Mouse (Mus musculus): ENCODE data around the gene Gm44596. TPM values are rescaled to one million over a fixed set of nuclear protein-coding genes. Genes with fewer than 3 reads are reported as not detected.

The Gm44596 gene
- polyA plus RNA-seq, 1 experiment from 2014 or later, result not detected

DNA sequence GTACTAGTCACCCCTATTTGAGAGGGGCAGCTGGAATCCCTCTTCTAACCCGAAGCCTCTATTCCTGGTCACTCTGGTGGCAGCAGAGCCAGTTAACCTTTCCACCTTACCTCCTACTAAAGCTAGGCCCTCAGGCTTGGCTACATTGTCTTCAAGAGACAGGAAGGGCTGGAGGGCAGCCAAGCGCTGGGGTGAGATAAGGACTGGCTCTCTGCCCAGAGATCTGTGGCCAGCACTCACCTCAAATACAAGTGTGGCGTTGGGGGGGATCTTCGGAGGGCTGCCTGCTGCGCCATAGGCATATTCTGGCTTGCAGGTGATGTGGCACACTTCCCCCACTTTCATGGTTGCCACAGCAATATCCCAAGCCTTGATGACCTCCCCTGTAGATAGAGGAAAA lies 60.2 kb downstream of the Gm44596 start:
- H3K9ac ChIP-seq (ENCODE audit: low read depth, low read length), result no peak overlapping the region
- ATAC-seq, result no peak
- H3K4me2 ChIP-seq (ENCODE audit: low read depth, low read length), result no peak overlapping the region
- peaks cover 17% of the 10 kb centered on the region for H3K4me1 ChIP-seq (ENCODE audit: control insufficient read depth, insufficient read depth, low read length)
- H3K27ac ChIP-seq (ENCODE audit: low read length), result no peak overlapping the region
- no peaks in the 10 kb centered on the region for H3K9me3 ChIP-seq (ENCODE audit: control insufficient read depth, low read length)
- peaks cover 45% of the 10 kb centered on the region for H3K36me3 ChIP-seq (ENCODE audit: control insufficient read depth, insufficient read depth, low read length)
- H3K4me3 ChIP-seq (ENCODE audit: low read length), result no peak overlapping the region
- H3K27me3 ChIP-seq (replicated peaks; ENCODE audit: control insufficient read depth, insufficient read depth, low read length), result no peaks in the 10 kb centered on the region
- 77% methylated on average over 5 of the region's 5 CpGs for WGBS

DNA sequence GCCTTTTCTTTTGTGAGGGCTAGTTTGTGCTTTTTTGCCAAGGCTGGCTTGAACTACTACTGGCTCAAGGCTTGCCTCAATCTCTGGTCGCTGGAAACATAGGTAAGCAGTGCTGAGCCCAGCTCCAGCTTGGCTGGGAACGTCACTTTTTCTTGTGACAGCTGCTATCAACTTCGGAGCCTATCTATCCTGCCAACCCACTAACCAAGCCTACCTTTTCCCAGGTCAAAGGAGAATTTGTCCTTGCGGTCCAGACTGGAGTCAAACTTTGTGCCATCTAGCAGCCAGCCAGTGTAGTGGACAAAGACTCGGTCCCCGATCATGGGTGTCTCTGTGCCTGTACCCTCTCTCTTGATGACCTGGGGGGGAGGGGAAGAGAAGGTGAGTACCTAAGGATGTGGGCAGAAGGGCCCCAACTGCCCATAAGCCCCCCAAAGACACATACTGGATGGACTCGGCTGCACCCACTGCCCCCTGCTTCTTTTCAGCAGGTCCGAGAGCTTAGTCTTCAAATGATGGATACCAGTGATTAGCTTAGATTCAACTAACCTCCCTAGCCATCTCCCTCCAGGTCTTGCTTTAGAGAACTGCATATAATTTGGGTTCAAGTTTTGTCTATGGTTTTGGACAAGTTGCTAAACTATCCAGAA lies 61.2 kb downstream of the Gm44596 start:
- WGBS, result 69% methylated on average over 8 of the region's 8 CpGs
- Histone ChIP-seq H3K4me2 (ENCODE audit: low read depth, low read length) (peak overlapping the region; percentile 69), H3K4me3 (ENCODE audit: low read length) (peak overlapping the region; percentile 99), H3K27me3 (replicated peaks; ENCODE audit: control insufficient read depth, insufficient read depth, low read length) (no peaks in the 10 kb centered on the region), H3K36me3 (ENCODE audit: control insufficient read depth, insufficient read depth, low read length) (peaks cover 39% of the 10 kb centered on the region), H3K4me1 (ENCODE audit: control insufficient read depth, insufficient read depth, low read length) (peaks cover 17% of the 10 kb centered on the region), H3K27ac (ENCODE audit: low read length) (no peak overlapping the region), H3K9me3 (ENCODE audit: control insufficient read depth, low read length) (no peaks in the 10 kb centered on the region), H3K9ac (ENCODE audit: low read depth, low read length) (peak overlapping the region; percentile 99)
- no peak for ATAC-seq

DNA sequence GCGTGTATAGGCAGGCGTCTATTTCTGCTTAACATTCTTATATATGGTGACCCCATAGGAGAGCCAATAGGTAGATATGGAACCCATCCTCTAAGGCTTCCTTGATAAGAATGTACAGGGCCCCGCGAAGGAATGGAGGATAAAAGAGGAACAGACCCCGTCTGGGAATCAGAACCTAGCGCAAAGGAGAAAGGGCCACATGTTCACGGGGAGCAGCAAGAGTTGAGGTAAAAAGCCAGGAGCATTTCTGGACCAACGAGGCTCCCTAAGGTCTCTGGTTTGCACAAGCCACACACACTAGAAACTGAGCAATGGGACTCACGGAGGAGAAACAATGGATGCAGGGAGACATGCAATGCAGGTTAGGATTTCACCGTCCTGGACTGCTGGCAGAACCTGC lies 62.0 kb downstream of the Gm44596 start:
- Histone ChIP-seq H3K27me3 (replicated peaks; ENCODE audit: control insufficient read depth, insufficient read depth, low read length) (no peaks in the 10 kb centered on the region), H3K27ac (ENCODE audit: low read length) (peak overlapping the region; percentile 99), H3K4me1 (ENCODE audit: control insufficient read depth, insufficient read depth, low read length) (peaks cover 17% of the 10 kb centered on the region), H3K9ac (ENCODE audit: low read depth, low read length) (peak overlapping the region; percentile 99), H3K36me3 (ENCODE audit: control insufficient read depth, insufficient read depth, low read length) (peaks cover 31% of the 10 kb centered on the region), H3K9me3 (ENCODE audit: control insufficient read depth, low read length) (no peaks in the 10 kb centered on the region), H3K4me3 (ENCODE audit: low read length) (peak overlapping the region; percentile 99), H3K4me2 (ENCODE audit: low read depth, low read length) (peak overlapping the region; percentile 69)
- no peak for ATAC-seq
- 2% methylated on average over 10 of the region's 10 CpGs for WGBS

DNA sequence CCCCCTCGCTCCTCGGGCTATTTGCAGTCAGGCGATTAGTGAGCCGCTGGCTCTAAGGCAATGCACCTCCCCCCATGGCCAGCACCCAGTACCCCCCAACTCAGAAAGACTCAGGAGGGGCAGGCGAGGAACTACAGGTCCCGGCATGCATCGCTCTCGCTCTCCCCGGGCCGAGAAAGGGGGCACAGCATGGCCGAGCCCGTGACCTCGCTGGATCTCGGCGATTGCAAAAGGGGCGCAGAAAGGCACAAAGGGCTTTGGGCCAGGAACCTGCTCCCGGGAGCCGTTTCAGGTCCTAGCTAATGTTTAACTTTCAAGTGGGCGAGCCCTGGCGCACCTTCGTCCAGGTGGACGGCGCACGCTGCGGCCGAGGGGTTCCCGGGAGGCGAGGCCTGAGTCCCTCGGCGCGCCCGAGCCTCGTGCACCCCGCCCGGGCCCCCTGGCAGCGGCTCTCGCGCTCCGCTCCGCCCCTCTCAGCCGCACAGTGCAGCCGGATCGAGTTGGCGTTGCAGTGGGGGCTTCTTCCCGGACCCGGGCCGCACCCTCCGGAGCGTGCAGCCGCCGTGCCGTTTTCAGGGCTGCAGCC lies 62.5 kb downstream of the Gm44596 start:
- H3K9me3 ChIP-seq (ENCODE audit: control insufficient read depth, low read length), result no peaks in the 10 kb centered on the region
- 0% methylated on average over 52 of the region's 52 CpGs for WGBS
- peak overlapping the region; percentile 99 for H3K9ac ChIP-seq (ENCODE audit: low read depth, low read length)
- H3K27ac ChIP-seq (ENCODE audit: low read length), result peak overlapping the region; percentile 99
- H3K4me1 ChIP-seq (ENCODE audit: control insufficient read depth, insufficient read depth, low read length), result peaks cover 17% of the 10 kb centered on the region
- peaks cover 26% of the 10 kb centered on the region for H3K36me3 ChIP-seq (ENCODE audit: control insufficient read depth, insufficient read depth, low read length)
- peak; percentile 91 for ATAC-seq
- peak overlapping the region; percentile 99 for H3K4me3 ChIP-seq (ENCODE audit: low read length)
- H3K27me3 ChIP-seq (replicated peaks; ENCODE audit: control insufficient read depth, insufficient read depth, low read length), result no peaks in the 10 kb centered on the region
- peak overlapping the region; percentile 69 for H3K4me2 ChIP-seq (ENCODE audit: low read depth, low read length)

DNA sequence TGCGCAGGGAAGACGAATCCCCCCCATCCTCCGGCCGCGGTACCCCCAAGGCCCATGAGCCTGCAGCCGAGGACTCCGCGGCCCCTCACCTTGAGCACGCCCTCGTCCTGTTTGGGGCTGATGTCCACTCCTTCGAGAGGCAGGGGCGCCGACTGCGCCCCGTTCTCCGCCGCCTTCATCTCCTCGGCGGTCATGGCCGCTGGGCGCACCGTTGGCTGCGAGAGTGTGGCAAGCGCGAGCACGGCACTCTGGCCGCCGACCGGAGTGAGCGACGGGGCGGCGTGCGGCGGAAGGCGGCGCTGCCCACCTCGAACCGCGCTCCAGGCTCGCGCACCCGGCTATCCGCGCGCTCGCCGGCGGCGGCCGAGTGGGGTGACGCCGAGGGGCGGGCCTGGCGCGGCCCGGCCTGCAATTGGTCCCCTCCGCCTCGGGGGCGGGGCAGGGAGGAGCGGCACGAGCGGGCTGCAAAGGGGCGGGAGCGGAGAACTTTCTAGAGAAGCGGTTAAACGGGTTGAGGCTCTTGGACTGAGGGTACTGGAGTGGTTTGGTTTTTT lies 63.1 kb downstream of the Gm44596 start, which contains the start of gene Fkbp4:
Fkbp4 (minus strand) TSS at position 361 of the 554 bp plus-strand sequence.
- no peaks in the 10 kb centered on the region for H3K9me3 ChIP-seq (ENCODE audit: control insufficient read depth, low read length)
- no peaks in the 10 kb centered on the region for H3K27me3 ChIP-seq (replicated peaks; ENCODE audit: control insufficient read depth, insufficient read depth, low read length)
- peak; percentile 93 for ATAC-seq
- H3K36me3 ChIP-seq (ENCODE audit: control insufficient read depth, insufficient read depth, low read length), result peaks cover 20% of the 10 kb centered on the region
- peak within 1 kb of the TSS; percentile 99 for H3K4me3 ChIP-seq (ENCODE audit: low read length)
- peak within 1 kb of the TSS; percentile 99 for H3K9ac ChIP-seq (ENCODE audit: low read depth, low read length)
- H3K4me1 ChIP-seq (ENCODE audit: control insufficient read depth, insufficient read depth, low read length), result peaks cover 17% of the 10 kb centered on the region
- peak within 1 kb of the TSS; percentile 99 for H3K27ac ChIP-seq (ENCODE audit: low read length)
- under 1% methylated on average over 67 of the region's 67 CpGs for WGBS
- H3K4me2 ChIP-seq (ENCODE audit: low read depth, low read length), result peak within 1 kb of the TSS; percentile 79

DNA sequence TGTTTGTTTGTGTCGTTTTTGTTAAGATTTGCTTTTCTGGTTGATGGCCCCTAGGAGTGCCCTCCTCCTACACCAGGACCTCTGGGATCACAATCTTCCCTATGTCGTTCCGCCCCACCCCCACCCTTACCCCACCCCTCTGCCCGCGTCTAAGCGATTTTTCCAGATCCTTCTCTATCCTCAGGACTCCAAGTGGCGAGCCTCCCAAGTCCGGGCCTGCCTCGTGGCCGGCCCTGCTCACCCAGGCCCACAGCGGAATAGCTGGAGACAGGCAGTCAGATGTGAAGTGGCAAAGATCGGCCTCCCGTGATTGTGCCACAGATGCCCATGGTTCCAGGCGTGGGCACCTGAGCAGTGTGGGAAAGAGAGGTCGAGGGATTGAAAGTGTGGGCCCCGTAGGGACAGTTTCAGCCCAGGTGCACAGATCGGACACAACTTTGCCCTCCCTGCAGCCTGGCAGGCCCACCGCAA lies 63.6 kb downstream of the Gm44596 start:
- 19% methylated on average over 18 of the region's 18 CpGs for WGBS
- peak overlapping the region; percentile 99 for H3K4me3 ChIP-seq (ENCODE audit: low read length)
- peaks cover 17% of the 10 kb centered on the region for H3K4me1 ChIP-seq (ENCODE audit: control insufficient read depth, insufficient read depth, low read length)

DNA sequence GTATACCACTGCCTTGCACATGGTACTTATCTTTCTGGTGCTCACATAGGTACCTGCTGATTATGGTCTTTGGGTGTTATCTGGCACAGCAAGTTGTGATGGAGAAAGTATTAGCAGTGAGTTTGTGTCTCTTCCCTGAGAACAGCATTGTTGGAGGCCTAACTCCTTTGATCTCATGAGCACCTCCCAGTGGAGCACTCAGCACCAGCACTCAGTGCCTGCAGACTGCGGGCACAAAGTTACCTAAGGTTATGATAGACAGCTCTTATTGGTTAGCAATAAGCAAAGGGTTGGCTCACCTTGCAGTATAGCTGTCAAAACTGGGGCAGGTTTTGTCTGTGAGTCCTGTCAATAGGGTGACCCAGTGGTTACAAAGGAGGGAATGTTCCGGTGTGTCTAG lies 64.9 kb downstream of the Gm44596 start:
- H3K4me1 ChIP-seq (ENCODE audit: control insufficient read depth, insufficient read depth, low read length), result peaks cover 17% of the 10 kb centered on the region
- no peak for ATAC-seq
- no peak overlapping the region for H3K4me2 ChIP-seq (ENCODE audit: low read depth, low read length)
- H3K9me3 ChIP-seq (ENCODE audit: control insufficient read depth, low read length), result no peaks in the 10 kb centered on the region
- no peaks in the 10 kb centered on the region for H3K27me3 ChIP-seq (replicated peaks; ENCODE audit: control insufficient read depth, insufficient read depth, low read length)
- no peak overlapping the region for H3K27ac ChIP-seq (ENCODE audit: low read length)
- peaks cover 10% of the 10 kb centered on the region for H3K36me3 ChIP-seq (ENCODE audit: control insufficient read depth, insufficient read depth, low read length)
- H3K9ac ChIP-seq (ENCODE audit: low read depth, low read length), result no peak overlapping the region
- no peak overlapping the region for H3K4me3 ChIP-seq (ENCODE audit: low read length)
- 95% methylated on average over 2 of the region's 2 CpGs for WGBS

More for the DNA sequence above, 63.6 kb downstream of the Gm44596 start:
- no peaks in the 10 kb centered on the region for H3K9me3 ChIP-seq (ENCODE audit: control insufficient read depth, low read length)
- peak overlapping the region; percentile 42 for H3K27ac ChIP-seq (ENCODE audit: low read length)
- H3K4me2 ChIP-seq (ENCODE audit: low read depth, low read length), result peak overlapping the region; percentile 79
- no peaks in the 10 kb centered on the region for H3K27me3 ChIP-seq (replicated peaks; ENCODE audit: control insufficient read depth, insufficient read depth, low read length)
- ATAC-seq, result peak; percentile 51
- H3K9ac ChIP-seq (ENCODE audit: low read depth, low read length), result peak overlapping the region; percentile 99
- H3K36me3 ChIP-seq (ENCODE audit: control insufficient read depth, insufficient read depth, low read length), result peaks cover 19% of the 10 kb centered on the region

DNA sequence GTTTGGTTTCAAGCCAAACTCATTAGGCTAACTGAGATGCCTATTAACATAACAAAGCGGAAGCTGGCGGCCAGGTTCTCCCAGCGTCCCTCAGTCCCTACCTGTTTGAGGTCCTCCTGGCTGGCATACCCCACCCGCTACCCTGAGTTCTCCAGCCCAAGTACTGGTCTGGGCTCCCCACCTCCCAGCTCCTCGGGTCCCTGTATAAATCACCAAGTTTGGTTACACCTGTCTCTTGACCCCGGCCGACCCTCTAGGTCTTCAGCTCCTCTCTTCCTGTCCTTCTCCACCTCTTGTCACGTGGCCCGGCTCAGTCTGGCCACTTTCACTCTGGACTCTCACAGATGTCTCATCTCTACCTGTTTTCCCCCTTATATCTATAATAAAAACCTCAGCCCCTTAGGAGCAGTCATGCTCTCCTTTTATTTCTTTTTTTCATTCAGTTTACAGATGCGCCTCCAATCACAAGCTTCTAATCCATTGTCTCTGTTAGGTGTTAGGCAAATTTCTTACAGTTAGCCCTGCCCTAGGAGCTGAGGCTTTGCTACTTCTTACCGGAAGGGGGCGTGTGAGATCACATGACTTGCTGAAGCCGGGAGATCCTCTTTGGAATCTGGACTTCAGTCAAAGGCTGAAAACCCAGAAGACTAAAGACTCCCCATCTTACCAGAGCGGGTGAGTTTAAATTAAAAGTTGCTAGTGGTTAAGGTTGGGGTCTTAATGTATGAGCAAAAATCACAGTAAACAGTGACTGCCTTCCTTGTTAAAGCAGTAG lies 70.6 kb downstream of the Gm44596 start:
- Histone ChIP-seq H3K4me3 (ENCODE audit: low read length) (peak overlapping the region; percentile 0; the same call in 1 of the 2 replicates), H3K36me3 (ENCODE audit: control insufficient read depth, insufficient read depth, low read length) (no peaks in the 10 kb centered on the region), H3K27me3 (replicated peaks; ENCODE audit: control insufficient read depth, insufficient read depth, low read length) (no peaks in the 10 kb centered on the region), H3K4me2 (ENCODE audit: low read depth, low read length) (peak overlapping the region; percentile 21; the same call in 1 of the 2 replicates), H3K4me1 (ENCODE audit: control insufficient read depth, insufficient read depth, low read length) (no peaks in the 10 kb centered on the region), H3K27ac (ENCODE audit: low read length) (no peak overlapping the region), H3K9ac (ENCODE audit: low read depth, low read length) (peak overlapping the region; percentile 25; the same call in 1 of the 2 replicates), H3K9me3 (ENCODE audit: control insufficient read depth, low read length) (no peaks in the 10 kb centered on the region)
- WGBS, result 15% methylated on average over 14 of the region's 14 CpGs
- peak; percentile 83 for ATAC-seq

DNA sequence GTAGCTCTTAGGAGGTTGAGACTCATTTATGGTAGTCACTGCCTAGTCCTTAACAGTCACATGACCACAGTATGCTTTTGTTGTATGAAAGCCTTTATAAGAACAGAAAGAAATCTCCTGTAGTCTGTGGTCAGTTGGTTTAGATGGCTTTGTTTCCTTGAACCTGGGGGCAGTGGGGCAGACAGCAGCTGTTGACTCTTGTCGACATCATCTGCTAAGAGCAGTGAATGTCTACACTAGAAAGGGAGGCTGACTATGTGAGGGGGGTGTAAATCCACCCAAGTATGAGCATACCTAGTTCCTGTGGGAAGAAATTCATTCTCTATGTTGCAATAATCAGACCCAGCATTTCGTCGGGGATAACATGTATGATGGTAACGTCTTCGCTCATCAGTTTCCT lies 71.8 kb downstream of the Gm44596 start:
- Histone ChIP-seq H3K4me1 (ENCODE audit: control insufficient read depth, insufficient read depth, low read length) (no peaks in the 10 kb centered on the region), H3K4me2 (ENCODE audit: low read depth, low read length) (no peak overlapping the region), H3K36me3 (ENCODE audit: control insufficient read depth, insufficient read depth, low read length) (no peaks in the 10 kb centered on the region), H3K4me3 (ENCODE audit: low read length) (no peak overlapping the region), H3K9me3 (ENCODE audit: control insufficient read depth, low read length) (no peaks in the 10 kb centered on the region), H3K27ac (ENCODE audit: low read length) (no peak overlapping the region), H3K27me3 (replicated peaks; ENCODE audit: control insufficient read depth, insufficient read depth, low read length) (no peaks in the 10 kb centered on the region), H3K9ac (ENCODE audit: low read depth, low read length) (no peak overlapping the region)
- ATAC-seq, result no peak
- 95% methylated on average over 5 of the region's 5 CpGs for WGBS
